ENCODE assay signal across 25 mouse cellular contexts in genomic region chr10:111921492-111921891, GRCm38 (mm10). TPM values are rescaled to one million over a fixed set of nuclear protein-coding genes. Genes with fewer than 3 reads are reported as not detected.
DNase-seq lines count a peak whose midpoint lies in the region; ATAC-seq and TF ChIP-seq lines count a peak whose summit lies in the region.
"Had no signal": no experiment of that assay in that cellular context is flagged by ENCODE, and none has a peak within 500 bp of the region (broad histone marks: within the 10 kb centered on the region; RNA-seq: fewer than 3 reads in every experiment).

No protein-coding gene starts in this region.

- no peaks in the 10 kb centered on the region for H3K79me2 ChIP-seq in heart, adult 2 months (replicated peaks; ENCODE audit: control insufficient read depth, insufficient read depth, low read length)

- peak; percentile 36 to 39 for DNase-seq in heart, adult 2 months
- no peak for DNase-seq in heart, adult 8-10 months (ENCODE audit: low spot score)
- peak; percentile 27 to 47 for DNase-seq in kidney, postnatal 4 days
- no peak for DNase-seq in kidney, adult 18-20 months
- peak; percentile 8 for DNase-seq in ZHBTc4 (ENCODE audit: low read depth, low spot score)
- DNase-seq in heart, postnatal 4 days = peak; percentile 21
- DNase-seq in cerebellum, postnatal 10 days = no peak
- DNase-seq: adrenal gland, postnatal 14 days; cerebellum, adult 11 months; cerebellum, adult 9-10 months; gastrocnemius, postnatal 10 days; kidney, adult 8-10 months; kidney, postnatal 36 days; layer of hippocampus, postnatal 36 days; left cerebral cortex, postnatal 4 days; liver, postnatal 0 days; spleen, adult 18-20 months; thymus, postnatal 14 days had no signal

- no peak overlapping the region for H3K4me2 ChIP-seq in intestine, embryonic 16.5 days (ENCODE audit: low read depth, low read length)
- H3K4me2 ChIP-seq: forebrain, embryonic 13.5 days; liver, embryonic 12.5 days; midbrain, embryonic 12.5 days had no signal

- TF ChIP-seq POLR2A in heart, adult 2 months (IDR thresholded peaks at IDR 0.05; ENCODE audit: insufficient read depth, low read depth, low read length) = no peak

- H3K27ac ChIP-seq in heart, adult 2 months = no peak overlapping the region
- no peak overlapping the region for H3K27ac ChIP-seq in intestine, embryonic 16.5 days (ENCODE audit: low read length)
- H3K27ac ChIP-seq: forebrain, embryonic 13.5 days; liver, embryonic 12.5 days; midbrain, embryonic 12.5 days had no signal

- H3K36me3 ChIP-seq in heart, adult 2 months (ENCODE audit: control insufficient read depth, insufficient read depth, low read length) = no peaks in the 10 kb centered on the region
- no peaks in the 10 kb centered on the region for H3K36me3 ChIP-seq in intestine, embryonic 16.5 days (ENCODE audit: control insufficient read depth, insufficient read depth, low read length)
- H3K36me3 ChIP-seq: liver, embryonic 12.5 days; midbrain, embryonic 12.5 days had no signal

- no peaks in the 10 kb centered on the region for H3K27me3 ChIP-seq in heart, adult 2 months (ENCODE audit: control insufficient read depth, insufficient read depth, low read length)
- no peaks in the 10 kb centered on the region for H3K27me3 ChIP-seq in intestine, embryonic 16.5 days (replicated peaks; ENCODE audit: control insufficient read depth, insufficient read depth, low read length)
- H3K27me3 ChIP-seq: CH12.LX had no signal

- WGBS in heart, adult 2 months = 70% methylated on average over 9 of the region's 9 CpGs
- 72% methylated on average over 9 of the region's 9 CpGs for WGBS in intestine, embryonic 16.5 days

- no peaks in the 10 kb centered on the region for H3K4me1 ChIP-seq in heart, adult 2 months (ENCODE audit: control insufficient read depth, insufficient read depth, low read length)
- no peaks in the 10 kb centered on the region for H3K4me1 ChIP-seq in intestine, embryonic 16.5 days (ENCODE audit: control insufficient read depth, insufficient read depth, low read length)

- H3K4me3 ChIP-seq in heart, adult 2 months = no peak overlapping the region
- no peak overlapping the region for H3K4me3 ChIP-seq in intestine, embryonic 16.5 days (ENCODE audit: low read length)
- H3K4me3 ChIP-seq: forebrain, embryonic 13.5 days; liver, embryonic 12.5 days; megakaryocyte, embryonic 14.5 days; midbrain, embryonic 12.5 days had no signal

- no peak for TF ChIP-seq CTCF in heart, adult 2 months (IDR thresholded peaks at IDR 0.05)

- H3K9ac ChIP-seq in heart, adult 2 months (ENCODE audit: low read depth, low read length) = no peak overlapping the region
- no peak overlapping the region for H3K9ac ChIP-seq in intestine, embryonic 16.5 days (ENCODE audit: low read depth, low read length)
- H3K9ac ChIP-seq: forebrain, embryonic 13.5 days; liver, embryonic 12.5 days; liver, postnatal 0 days; midbrain, embryonic 12.5 days had no signal

- ATAC-seq in intestine, embryonic 16.5 days = no peak
- ATAC-seq: forebrain, embryonic 13.5 days; hindbrain, embryonic 16.5 days; liver, embryonic 12.5 days; liver, postnatal 0 days had no signal

- TF ChIP-seq EP300 in heart, adult 2 months (IDR thresholded peaks at IDR 0.05; ENCODE audit: insufficient read depth, low read depth, low read length) = no peak

- no peaks in the 10 kb centered on the region for H3K9me3 ChIP-seq in intestine, embryonic 16.5 days (ENCODE audit: control insufficient read depth, low read length)
- H3K9me3 ChIP-seq: forebrain, embryonic 13.5 days; liver, embryonic 12.5 days; megakaryocyte, embryonic 14.5 days; midbrain, embryonic 12.5 days had no signal

- intact Hi-C loops in heart, adult 2 months (cut with DNase I) = loop anchor here (10.0 kb wide), 1 partner anchor 227 kb away; no protein-coding TSS in a partner anchor

RNA-seq across cellular contexts. Expression of gene Krr1, which starts 51.0 kb away (rescaled TPM):
- total RNA-seq in heart, adult 2 months (2021) = 10 to 100 TPM; 24.2 to 27.0 TPM
- 7.0 and 10.1 TPM in 2 replicates for polyA plus RNA-seq in heart, adult 2 months (2012; rRNA removed)
- total RNA-seq in heart, adult 8-10 months (2022) = 10 to 100 TPM; 19.6 to 23.3 (median 21.5) TPM
- 10 to 100 TPM; 22.9 to 24.2 TPM for total RNA-seq in heart, postnatal 4 days (2021)
- 32.3 and 35.7 TPM in 2 replicates for polyA plus RNA-seq in intestine, embryonic 16.5 days (2015; fragmentation: Nextera tagmentation; extraction: Ambion mirVana)

Comparison
In these comparisons a context has a peak if more than half of its experiments do, and no peak if none do; other contexts are left out.
1. DNase-seq: peak in heart, adult 2 months (2 of 2), kidney, postnatal 4 days (2 of 2), ZHBTc4 (single experiment) and heart, postnatal 4 days (single experiment); none in heart, adult 8-10 months (single experiment), kidney, adult 18-20 months (single experiment) and cerebellum, postnatal 10 days (0 of 2).